Mouse (Mus musculus) cerebellum, adult 2 months (tissue): Measurements from ENCODE around the gene Fgf23.

Source experiments
- CTCF ChIP-seq: fragments of 200-500 bp; IDR thresholded peaks from 2 replicates; pipeline ENCODE4 v1.5.1; 2011; ENCODE audit warnings: low read depth, mild to moderate bottlenecking, control low read depth, low read length, moderate library complexity, borderline replicate concordance; ENCODE audit not compliant: insufficient read depth
- POLR2A ChIP-seq: fragments of 200-500 bp; IDR thresholded peaks from 2 replicates; pipeline ENCODE4 v1.6.1; 2011; ENCODE audit warnings: low read length, control low read depth, borderline replicate concordance; ENCODE audit not compliant: insufficient read depth

- TF ChIP-seq CTCF, result peak; percentile 31; the same call in 1 of the 2 replicates
- no peak for TF ChIP-seq POLR2A
Measured at GRCm38 (mm10) chr6:127122221-127122806, 49.6 kb downstream of the Fgf23 start.
